Mouse (Mus musculus): ENCODE measurements around the gene Iqgap1. TPM values are rescaled to one million over a fixed set of nuclear protein-coding genes. Genes with fewer than 3 reads are reported as not detected.

The Iqgap1 gene
- polyA plus RNA-seq, 1 experiment from 2014 or later, result 23.5 TPM

DNA sequence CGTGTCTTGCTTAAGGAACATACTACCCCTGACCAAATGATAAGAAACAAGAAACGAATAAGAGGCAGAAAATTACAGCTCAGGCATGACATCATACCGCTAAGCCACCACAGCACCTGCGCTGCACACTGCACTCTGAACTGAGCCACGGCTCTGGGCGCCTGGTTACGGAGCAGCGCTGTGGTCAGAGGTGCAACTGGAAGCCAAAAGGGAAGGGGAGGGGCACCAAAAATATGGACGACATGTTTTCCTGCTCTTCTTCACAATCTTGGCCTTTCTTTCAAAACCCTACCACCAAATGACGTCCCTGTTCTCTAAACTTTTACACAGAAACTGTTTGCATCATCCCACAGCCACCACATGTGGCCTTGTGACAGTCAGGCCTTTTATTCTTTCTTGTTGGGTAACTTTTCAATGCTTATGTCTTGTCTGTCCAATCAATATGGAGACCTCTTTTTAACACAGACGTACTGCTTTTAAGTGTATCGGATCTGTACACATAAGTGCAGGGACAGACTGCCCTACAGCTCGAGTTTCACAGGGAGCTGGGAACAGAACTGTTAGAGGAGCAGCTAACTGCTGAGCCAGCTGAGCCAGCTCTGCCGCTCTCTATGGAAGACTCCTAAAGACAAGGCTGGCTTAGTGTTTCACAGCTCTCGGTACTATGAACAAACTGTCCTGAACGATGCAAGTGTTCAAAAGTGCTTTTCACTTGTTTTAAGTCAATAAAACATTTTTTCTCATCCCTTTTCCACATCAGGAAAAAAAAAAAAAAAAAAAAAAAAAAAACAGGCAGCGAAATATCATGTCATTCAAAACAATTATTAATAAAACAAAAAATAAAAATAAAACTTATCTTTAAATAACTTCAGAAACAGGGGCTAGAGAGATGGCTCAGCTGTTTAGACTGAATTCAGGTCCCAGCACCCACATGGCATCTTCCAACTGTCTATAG, 43.3 kb downstream of the Iqgap1 start:
- Histone ChIP-seq H3K27me3 (ENCODE audit: control insufficient read depth, insufficient read depth, low read length) (no peaks in the 10 kb centered on the region), H3K36me3 (ENCODE audit: control insufficient read depth, insufficient read depth, low read length) (no peaks in the 10 kb centered on the region), H3K27ac (ENCODE audit: low read depth, low read length) (no peak overlapping the region), H3K4me1 (ENCODE audit: control insufficient read depth, insufficient read depth, low read length) (no peaks in the 10 kb centered on the region), H3K9ac (ENCODE audit: low read length) (no peak overlapping the region), H3K4me3 (ENCODE audit: low read depth, low read length) (no peak overlapping the region), H3K9me3 (ENCODE audit: control insufficient read depth, low read length) (no peaks in the 10 kb centered on the region), H3K4me2 (no peak overlapping the region)
- WGBS, result 86% methylated on average over 17 of the region's 17 CpGs
- ATAC-seq (ENCODE audit: low FRiP score), result no peak
- no peak for DNase-seq (ENCODE audit: low spot score, missing footprints)

- Histone ChIP-seq H3K4me1 (ENCODE audit: control insufficient read depth, insufficient read depth, low read length) (no peaks in the 10 kb centered on the region), H3K27me3 (ENCODE audit: control insufficient read depth, insufficient read depth, low read length) (no peaks in the 10 kb centered on the region), H3K4me2 (no peak overlapping the region), H3K9me3 (ENCODE audit: control insufficient read depth, low read length) (no peaks in the 10 kb centered on the region), H3K27ac (ENCODE audit: low read depth, low read length) (no peak overlapping the region), H3K4me3 (ENCODE audit: low read depth, low read length) (no peak overlapping the region), H3K36me3 (ENCODE audit: control insufficient read depth, insufficient read depth, low read length) (no peaks in the 10 kb centered on the region), H3K9ac (ENCODE audit: low read length) (no peak overlapping the region)
- no peak for ATAC-seq (ENCODE audit: low FRiP score)
- WGBS, result 76% methylated on average over 9 of the region's 9 CpGs
- DNase-seq (ENCODE audit: low spot score, missing footprints), result no peak
Observed at GRCm38 (mm10) chr7:80781444-80782120, 44.2 kb downstream of the Iqgap1 start.

DNA sequence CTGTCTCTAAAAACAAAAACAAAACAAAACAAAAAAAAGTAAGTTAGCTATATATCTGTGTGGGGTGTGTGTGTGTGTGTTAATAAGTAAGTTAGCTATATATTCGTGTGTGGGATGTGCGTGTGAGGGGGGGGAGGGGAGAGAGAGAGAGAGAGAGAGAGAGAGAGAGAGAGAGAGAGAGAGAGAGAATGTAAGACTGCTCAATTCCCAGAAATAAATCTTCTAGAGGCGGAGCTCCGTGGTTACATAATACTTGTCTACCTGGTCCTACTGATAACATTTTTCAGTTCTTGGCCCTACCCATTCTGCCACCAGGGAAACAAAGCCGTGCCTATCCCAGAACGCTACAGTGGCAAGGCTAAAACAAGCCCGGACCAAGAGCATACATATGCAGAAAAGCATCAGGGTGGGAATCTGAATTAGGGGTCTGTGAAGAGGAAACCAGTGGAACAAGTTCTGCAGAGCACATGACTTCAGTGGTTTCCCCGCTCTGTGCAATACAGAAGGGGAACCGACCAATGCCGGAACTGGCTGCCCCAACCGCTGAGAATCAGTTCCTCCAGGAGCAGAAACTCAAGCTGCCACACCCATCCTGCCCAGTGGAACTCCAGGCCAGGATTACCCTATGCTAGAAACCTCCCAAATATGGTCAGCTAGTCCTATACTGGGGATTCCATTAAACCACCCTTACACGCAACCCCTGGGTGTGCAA, 46.7 kb downstream of the Iqgap1 start:
- no peaks in the 10 kb centered on the region for H3K9me3 ChIP-seq (ENCODE audit: control insufficient read depth, low read length)
- no peaks in the 10 kb centered on the region for H3K27me3 ChIP-seq (ENCODE audit: control insufficient read depth, insufficient read depth, low read length)
- H3K27ac ChIP-seq (ENCODE audit: low read depth, low read length), result no peak overlapping the region
- H3K9ac ChIP-seq (ENCODE audit: low read length), result no peak overlapping the region
- no peak overlapping the region for H3K4me3 ChIP-seq (ENCODE audit: low read depth, low read length)
- DNase-seq (ENCODE audit: low spot score, missing footprints), result no peak
- 85% methylated on average over 12 of the region's 12 CpGs for WGBS
- H3K4me2 ChIP-seq, result no peak overlapping the region
- no peaks in the 10 kb centered on the region for H3K36me3 ChIP-seq (ENCODE audit: control insufficient read depth, insufficient read depth, low read length)
- no peaks in the 10 kb centered on the region for H3K4me1 ChIP-seq (ENCODE audit: control insufficient read depth, insufficient read depth, low read length)
- no peak for ATAC-seq (ENCODE audit: low FRiP score)

GRCm38 (mm10) chr7:80778376-80778775, 47.4 kb downstream of the Iqgap1 start:
- H3K4me3 ChIP-seq (ENCODE audit: low read depth, low read length), result no peak overlapping the region
- no peaks in the 10 kb centered on the region for H3K4me1 ChIP-seq (ENCODE audit: control insufficient read depth, insufficient read depth, low read length)
- no peak overlapping the region for H3K9ac ChIP-seq (ENCODE audit: low read length)
- H3K4me2 ChIP-seq, result no peak overlapping the region
- ATAC-seq (ENCODE audit: low FRiP score), result no peak
- no peaks in the 10 kb centered on the region for H3K9me3 ChIP-seq (ENCODE audit: control insufficient read depth, low read length)
- H3K27me3 ChIP-seq (ENCODE audit: control insufficient read depth, insufficient read depth, low read length), result no peaks in the 10 kb centered on the region
- 95% methylated on average over 6 of the region's 6 CpGs for WGBS
- H3K36me3 ChIP-seq (ENCODE audit: control insufficient read depth, insufficient read depth, low read length), result no peaks in the 10 kb centered on the region
- DNase-seq (ENCODE audit: low spot score, missing footprints), result no peak
- no peak overlapping the region for H3K27ac ChIP-seq (ENCODE audit: low read depth, low read length)

DNA sequence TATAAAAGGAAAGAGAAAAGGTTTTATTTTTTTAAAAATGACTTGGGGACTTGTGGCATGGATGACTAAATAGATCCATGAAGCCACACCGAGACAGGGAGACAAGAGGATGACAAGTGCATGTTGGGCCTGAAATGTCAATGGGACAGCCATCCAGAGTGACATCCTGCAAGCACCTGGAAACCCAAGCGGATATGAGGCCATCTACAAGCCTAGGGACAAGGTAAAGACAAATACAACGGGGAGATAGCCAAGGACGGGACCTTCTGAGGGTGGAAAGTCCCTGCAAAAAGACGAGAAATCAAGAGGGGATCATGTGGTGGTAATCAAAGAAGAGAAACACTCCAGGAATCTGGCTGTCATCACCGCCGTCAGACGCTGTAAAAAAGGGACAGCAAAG, 48.6 kb downstream of the Iqgap1 start:
- ATAC-seq (ENCODE audit: low FRiP score), result no peak
- 87% methylated on average over 8 of the region's 8 CpGs for WGBS

DNA sequence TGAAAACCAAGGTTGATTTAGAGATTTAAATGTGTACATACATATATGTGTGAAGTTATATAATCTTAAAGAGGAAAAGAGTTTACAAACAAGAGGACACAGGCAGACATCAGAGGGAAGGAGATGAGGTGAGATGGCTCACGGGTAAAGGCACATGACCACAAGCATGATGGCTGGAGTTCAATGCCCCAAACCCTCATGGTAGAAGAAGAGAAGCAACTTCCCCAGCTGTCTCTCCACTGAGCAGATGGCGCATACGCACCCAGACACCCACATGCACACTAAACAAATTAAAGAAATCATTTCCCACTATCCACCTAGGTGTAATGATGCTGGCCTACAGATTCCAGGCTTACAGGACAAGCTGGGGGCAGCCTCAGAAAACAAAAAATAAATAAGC, 49.7 kb downstream of the Iqgap1 start:
- H3K4me3 ChIP-seq (ENCODE audit: low read depth, low read length), result no peak overlapping the region
- no peaks in the 10 kb centered on the region for H3K27me3 ChIP-seq (ENCODE audit: control insufficient read depth, insufficient read depth, low read length)
- H3K4me2 ChIP-seq, result no peak overlapping the region
- WGBS, result 96% methylated on average over 3 of the region's 3 CpGs
- no peaks in the 10 kb centered on the region for H3K9me3 ChIP-seq (ENCODE audit: control insufficient read depth, low read length)
- H3K9ac ChIP-seq (ENCODE audit: low read length), result no peak overlapping the region
- ATAC-seq (ENCODE audit: low FRiP score), result no peak
- H3K36me3 ChIP-seq (ENCODE audit: control insufficient read depth, insufficient read depth, low read length), result no peaks in the 10 kb centered on the region
- H3K4me1 ChIP-seq (ENCODE audit: control insufficient read depth, insufficient read depth, low read length), result no peaks in the 10 kb centered on the region
- DNase-seq (ENCODE audit: low spot score, missing footprints), result no peak
- H3K27ac ChIP-seq (ENCODE audit: low read depth, low read length), result no peak overlapping the region

More for the DNA sequence above, 48.6 kb downstream of the Iqgap1 start:
- Histone ChIP-seq H3K27ac (ENCODE audit: low read depth, low read length) (no peak overlapping the region), H3K4me3 (ENCODE audit: low read depth, low read length) (no peak overlapping the region), H3K36me3 (ENCODE audit: control insufficient read depth, insufficient read depth, low read length) (no peaks in the 10 kb centered on the region), H3K27me3 (ENCODE audit: control insufficient read depth, insufficient read depth, low read length) (no peaks in the 10 kb centered on the region), H3K9ac (ENCODE audit: low read length) (no peak overlapping the region), H3K9me3 (ENCODE audit: control insufficient read depth, low read length) (no peaks in the 10 kb centered on the region), H3K4me1 (ENCODE audit: control insufficient read depth, insufficient read depth, low read length) (no peaks in the 10 kb centered on the region), H3K4me2 (no peak overlapping the region)
- DNase-seq (ENCODE audit: low spot score, missing footprints), result no peak

DNA sequence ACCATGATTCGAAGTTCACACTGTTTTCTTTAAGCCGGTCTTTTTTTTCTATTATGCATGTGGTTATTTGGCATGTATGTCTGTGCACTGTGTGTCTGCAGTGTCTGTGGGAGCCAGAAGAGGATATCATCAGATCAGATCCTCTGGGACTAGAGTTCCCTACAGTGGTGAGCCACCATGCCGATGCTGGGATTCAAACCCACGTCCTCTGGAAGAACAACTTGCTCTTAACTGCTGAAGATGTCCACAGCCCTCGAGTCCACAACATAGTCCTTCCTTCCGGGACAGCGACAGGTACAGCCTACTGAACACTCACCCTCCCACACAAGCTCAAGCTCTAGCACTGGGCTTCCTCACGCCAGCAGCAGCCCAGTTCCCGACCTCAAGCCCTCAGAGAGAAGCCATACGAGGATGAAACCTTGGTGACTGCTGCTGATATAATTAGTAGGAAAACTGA, 50.3 kb downstream of the Iqgap1 start:
- no peak overlapping the region for H3K4me2 ChIP-seq
- ATAC-seq (ENCODE audit: low FRiP score) (no peak), DNase-seq (ENCODE audit: low spot score, missing footprints) (no peak)
- no peaks in the 10 kb centered on the region for H3K36me3 ChIP-seq (ENCODE audit: control insufficient read depth, insufficient read depth, low read length)
- no peak overlapping the region for H3K27ac ChIP-seq (ENCODE audit: low read depth, low read length)
- H3K9ac ChIP-seq (ENCODE audit: low read length), result no peak overlapping the region
- H3K27me3 ChIP-seq (ENCODE audit: control insufficient read depth, insufficient read depth, low read length), result no peaks in the 10 kb centered on the region
- no peak overlapping the region for H3K4me3 ChIP-seq (ENCODE audit: low read depth, low read length)
- H3K9me3 ChIP-seq (ENCODE audit: control insufficient read depth, low read length), result no peaks in the 10 kb centered on the region
- H3K4me1 ChIP-seq (ENCODE audit: control insufficient read depth, insufficient read depth, low read length), result no peaks in the 10 kb centered on the region
- WGBS, result 88% methylated on average over 10 of the region's 10 CpGs

- ATAC-seq (ENCODE audit: low FRiP score) (no peak), DNase-seq (ENCODE audit: low spot score, missing footprints) (no peak)
- H3K27ac ChIP-seq (ENCODE audit: low read depth, low read length), result no peak overlapping the region
- WGBS, result 92% methylated on average over 15 of the region's 15 CpGs
- no peak overlapping the region for H3K9ac ChIP-seq (ENCODE audit: low read length)
- no peaks in the 10 kb centered on the region for H3K27me3 ChIP-seq (ENCODE audit: control insufficient read depth, insufficient read depth, low read length)
- H3K9me3 ChIP-seq (ENCODE audit: control insufficient read depth, low read length), result no peaks in the 10 kb centered on the region
- H3K4me1 ChIP-seq (ENCODE audit: control insufficient read depth, insufficient read depth, low read length), result no peaks in the 10 kb centered on the region
- H3K4me2 ChIP-seq, result no peak overlapping the region
- H3K4me3 ChIP-seq (ENCODE audit: low read depth, low read length), result no peak overlapping the region
- H3K36me3 ChIP-seq (ENCODE audit: control insufficient read depth, insufficient read depth, low read length), result no peaks in the 10 kb centered on the region
Observed at GRCm38 (mm10) chr7:80774615-80775447, 50.9 kb downstream of the Iqgap1 start.
